Mouse (Mus musculus) testis, adult 2 months (tissue): Measurements from ENCODE around the gene Fmo1.
"Not testable (repeated sequence)": the region's sequence is repeated elsewhere in the genome, so short reads cannot be mapped to it uniquely, and the experiment has no call there.

Experiments used
- CTCF ChIP-seq: fragments of 200-500 bp; IDR thresholded peaks from 2 replicates; pipeline ENCODE4 v1.5.1; 2012; ENCODE audit warnings: low read depth, mild to moderate bottlenecking, inconsistent platforms, low read length, moderate library complexity; ENCODE audit not compliant: control insufficient read depth, insufficient read depth, insufficient replicate concordance
- POLR2A ChIP-seq: fragments of 200-500 bp; IDR thresholded peaks from 2 replicates; pipeline ENCODE4 v1.6.1; 2012; ENCODE audit warnings: low read depth, mild to moderate bottlenecking, inconsistent platforms, low read length, moderate library complexity; ENCODE audit not compliant: control insufficient read depth

DNA sequence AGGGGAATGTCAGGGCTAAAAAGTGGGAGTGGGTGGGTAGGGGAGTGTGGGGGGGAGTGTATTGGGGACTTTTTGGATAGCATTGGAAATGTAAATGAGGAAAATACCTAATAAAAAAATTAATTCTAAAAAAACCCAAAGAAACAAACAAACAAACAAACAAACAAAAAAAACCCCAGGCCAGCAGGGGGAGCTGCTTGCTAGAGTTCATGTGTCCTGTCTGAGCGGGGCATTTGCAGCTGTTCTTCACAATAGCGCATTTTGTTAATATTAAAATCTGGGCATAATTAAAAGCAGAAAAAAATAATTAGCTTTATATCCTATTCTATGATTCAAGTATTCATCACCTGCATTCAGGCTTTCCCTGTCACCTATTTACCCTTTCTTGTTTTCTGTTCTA lies 85.4 kb downstream of the Fmo1 start:
- not testable (repeated sequence) for TF ChIP-seq CTCF, POLR2A
